Mouse (Mus musculus) bone marrow macrophage, adult 2 months (primary cell): ENCODE results near the gene Gm9833.

Source experiments
- CTCF ChIP-seq: IDR thresholded peaks from 2 replicates; pipeline ENCODE4 v1.5.1; 2012; ENCODE audit warnings: low read depth, mild to moderate bottlenecking, low read length, moderate library complexity
- POLR2A ChIP-seq: IDR thresholded peaks from 2 replicates; pipeline ENCODE4 v1.6.1; 2012; ENCODE audit warnings: mild to moderate bottlenecking, low read depth, low read length, borderline replicate concordance

- no peak for TF ChIP-seq POLR2A
- no peak for TF ChIP-seq CTCF
Observed at GRCm38 (mm10) chr3:10116531-10116930, 28.6 kb downstream of the Gm9833 start.
